Mouse (Mus musculus): ENCODE data around the gene a.

GRCm38 (mm10) chr2:155057361-155057760 is 266.2 kb downstream of the a start:
- TF ChIP-seq CTCF (IDR thresholded peaks at IDR 0.05) (no peak), POLR2A (IDR thresholded peaks at IDR 0.05; ENCODE audit: insufficient read depth, low read depth, low read length) (no peak), EP300 (IDR thresholded peaks at IDR 0.05; ENCODE audit: insufficient read depth, low read depth, low read length) (no peak)
